Comparison of ENCODE assay signal across 8 mouse cellular contexts in genomic region chr11:16950976-16951760, GRCm38 (mm10). TPM values are rescaled to one million over a fixed set of nuclear protein-coding genes. Genes with fewer than 3 reads are reported as not detected.
DNase-seq lines count a peak whose midpoint lies in the region; ATAC-seq and TF ChIP-seq lines count a peak whose summit lies in the region.

Gene Fbxo48, plus strand, starts transcription at chr11:16951375.

- H3K4me2 ChIP-seq in forebrain, embryonic 13.5 days: peak within 1 kb of the TSS; percentile 83
- H3K4me2 ChIP-seq in liver, postnatal 0 days (ENCODE audit: low read depth, low read length): peak within 1 kb of the TSS; percentile 89
- peak within 1 kb of the TSS; percentile 63 for H3K4me2 ChIP-seq in neural tube, embryonic 14.5 days (ENCODE audit: low read depth, low read length)

- intact Hi-C loops in heart, postnatal 10 days (cut with DNase I): loop anchor here (5.0 to 10.0 kb wide), 3 partner anchors 211 to 686 kb away; partner anchors contain the start of gene Sec61g

- peak; percentile 89 for TF ChIP-seq POLR2A in ES-Bruce4 (IDR thresholded peaks at IDR 0.05; ENCODE audit: insufficient read depth, low read length)

- no peak for TF ChIP-seq EP300 in ES-Bruce4 (IDR thresholded peaks at IDR 0.05; ENCODE audit: insufficient read depth, low read depth, low read length)
- TF ChIP-seq EP300 in liver, postnatal 0 days (IDR thresholded peaks at IDR 0.05; ENCODE audit: low read depth): peak; percentile 64; the same call in 1 of the 2 replicates

- H3K9ac ChIP-seq in ES-Bruce4 (ENCODE audit: low read depth, poor library complexity, severe bottlenecking): peak within 1 kb of the TSS; percentile 54
- H3K9ac ChIP-seq in forebrain, embryonic 13.5 days: peak within 1 kb of the TSS; percentile 78
- H3K9ac ChIP-seq in liver, postnatal 0 days (replicated peaks): peak within 1 kb of the TSS; percentile 82
- H3K9ac ChIP-seq in neural tube, embryonic 14.5 days (replicated peaks; ENCODE audit: low read depth, low read length): peak within 1 kb of the TSS; percentile 48

- H3K36me3 ChIP-seq in ES-Bruce4 (ENCODE audit: control insufficient read depth, insufficient read depth, low read length, poor library complexity, severe bottlenecking): no peaks in the 10 kb centered on the region
- peaks cover 11% of the 10 kb centered on the region; the same call in 1 of the 2 replicates for H3K36me3 ChIP-seq in forebrain, embryonic 13.5 days (ENCODE audit: poor library complexity, severe bottlenecking)
- H3K36me3 ChIP-seq in liver, postnatal 0 days (replicated peaks; ENCODE audit: insufficient read depth, low read length): no peaks in the 10 kb centered on the region
- no peaks in the 10 kb centered on the region for H3K36me3 ChIP-seq in neural tube, embryonic 14.5 days (ENCODE audit: control insufficient read depth, insufficient read depth, low read length)

- no peak for TF ChIP-seq CTCF in ES-Bruce4 (IDR thresholded peaks at IDR 0.05; ENCODE audit: low read depth, low read length)
- TF ChIP-seq CTCF in liver, postnatal 0 days (IDR thresholded peaks at IDR 0.05; ENCODE audit: low read depth): no peak

- H3K27ac ChIP-seq in ES-Bruce4 (ENCODE audit: insufficient read depth, low read length): no peak within 1 kb of the TSS
- peak within 1 kb of the TSS; percentile 51; the same call in 1 of the 2 replicates for H3K27ac ChIP-seq in forebrain, embryonic 13.5 days
- H3K27ac ChIP-seq in liver, postnatal 0 days (ENCODE audit: low read depth): peak within 1 kb of the TSS; percentile 66
- H3K27ac ChIP-seq in neural tube, embryonic 14.5 days (ENCODE audit: low read depth, low read length): no peak within 1 kb of the TSS

- no peaks in the 10 kb centered on the region; the same call in 1 of the 2 replicates for H3K9me3 ChIP-seq in ES-Bruce4 (replicated peaks; ENCODE audit: control insufficient read depth, insufficient read depth, low read length, poor library complexity, severe bottlenecking)
- H3K9me3 ChIP-seq in forebrain, embryonic 13.5 days (replicated peaks): no peaks in the 10 kb centered on the region
- H3K9me3 ChIP-seq in liver, postnatal 0 days (ENCODE audit: low read length): no peaks in the 10 kb centered on the region
- H3K9me3 ChIP-seq in neural tube, embryonic 14.5 days (ENCODE audit: control insufficient read depth, low read length): no peaks in the 10 kb centered on the region

- ATAC-seq in cerebellum, adult (ENCODE audit: insufficient number of reproducible peaks, low FRiP score, low TSS enrichment): peak; percentile 100
- ATAC-seq in forebrain, embryonic 13.5 days: peak; percentile 100
- peak; percentile 99 for ATAC-seq in liver, postnatal 0 days
- ATAC-seq in neural tube, embryonic 14.5 days (ENCODE audit: low read depth): peak; percentile 100

- peak within 1 kb of the TSS; percentile 86 for H3K4me3 ChIP-seq in ES-Bruce4 (ENCODE audit: low read depth, low read length)
- H3K4me3 ChIP-seq in forebrain, embryonic 13.5 days: peak within 1 kb of the TSS; percentile 68
- peak within 1 kb of the TSS; percentile 75 for H3K4me3 ChIP-seq in liver, postnatal 0 days (ENCODE audit: low read depth, low read length)
- H3K4me3 ChIP-seq in neural tube, embryonic 14.5 days (ENCODE audit: low read depth, low read length): peak within 1 kb of the TSS; percentile 61

- DNase-seq in heart, postnatal 10 days: peak; percentile 97 to 98
- peak; percentile 97 for DNase-seq in large intestine, adult 2 months (ENCODE audit: low read depth, low spot score)
- DNase-seq in liver, postnatal 0 days: peak; percentile 97
- DNase-seq in testis, postnatal 10 days (ENCODE audit: low spot score): peak; percentile 95

- no peaks in the 10 kb centered on the region for H3K4me1 ChIP-seq in ES-Bruce4 (ENCODE audit: control insufficient read depth, insufficient read depth, low read length)
- H3K4me1 ChIP-seq in forebrain, embryonic 13.5 days: peaks cover 16% of the 10 kb centered on the region
- H3K4me1 ChIP-seq in liver, postnatal 0 days (ENCODE audit: insufficient read depth): 0 out of 2 replicates have a peak, but pooled peaks cover 9% of the 10 kb centered on the region
- H3K4me1 ChIP-seq in neural tube, embryonic 14.5 days (ENCODE audit: control insufficient read depth, insufficient read depth, low read length): no peaks in the 10 kb centered on the region

- no peaks in the 10 kb centered on the region for H3K27me3 ChIP-seq in ES-Bruce4 (ENCODE audit: control insufficient read depth, insufficient read depth, low read length, poor library complexity, severe bottlenecking)
- H3K27me3 ChIP-seq in forebrain, embryonic 13.5 days: no peaks in the 10 kb centered on the region
- no peaks in the 10 kb centered on the region for H3K27me3 ChIP-seq in liver, postnatal 0 days (ENCODE audit: insufficient read depth, low read length)
- no peaks in the 10 kb centered on the region for H3K27me3 ChIP-seq in neural tube, embryonic 14.5 days (ENCODE audit: control insufficient read depth, insufficient read depth, low read length)

- WGBS in forebrain, embryonic 13.5 days: under 1% methylated on average over 37 of the region's 38 CpGs
- under 1% methylated on average over 38 of the region's 38 CpGs for WGBS in large intestine, adult 2 months
- WGBS in liver, postnatal 0 days (ENCODE audit: insufficient replicate concordance): under 1% methylated on average over 38 of the region's 38 CpGs
- under 1% methylated on average over 38 of the region's 38 CpGs for WGBS in neural tube, embryonic 14.5 days

RNA-seq across cellular contexts. Expression of gene Fbxo48, which starts in this region (rescaled TPM):
- polyA plus RNA-seq in ES-Bruce4 (2011; ENCODE audit: insufficient read depth, insufficient read length, low read depth, missing spikeins): 4.6 and 6.7 TPM in 2 replicates
- polyA plus RNA-seq in forebrain, embryonic 13.5 days (2015; fragmentation: Nextera tagmentation; extraction: Ambion mirVana): 1.6 and 1.9 TPM in 2 replicates
- total RNA-seq in heart, postnatal 10 days (2021): under 1 TPM; 0.67 to 0.94 TPM
- polyA plus RNA-seq in large intestine, adult 2 months (2012; rRNA removed): 0.26 and 0.97 TPM in 2 replicates
- 0.75 TPM in 2 replicates for polyA plus RNA-seq in liver, postnatal 0 days (2015; fragmentation: Nextera tagmentation; extraction: Ambion mirVana)
- 0.60 and 0.91 TPM in 2 replicates for polyA plus RNA-seq in neural tube, embryonic 14.5 days (2014; fragmentation: Nextera tagmentation; extraction: Ambion mirVana)

Comparison
In these comparisons a context has a peak if more than half of its experiments do, and no peak if none do; other contexts are left out.
1. Peak in DNase-seq in heart, postnatal 10 days; RNA of the gene not detected or under 1 TPM.
2. Peak in DNase-seq in large intestine, adult 2 months; RNA of the gene not detected or under 1 TPM.
3. Peak in DNase-seq, ATAC-seq, H3K4me3 ChIP-seq, H3K27ac ChIP-seq, H3K9ac ChIP-seq and H3K4me2 ChIP-seq in liver, postnatal 0 days; RNA of the gene not detected or under 1 TPM.
4. Peak in ATAC-seq, H3K4me3 ChIP-seq, H3K9ac ChIP-seq and H3K4me2 ChIP-seq in neural tube, embryonic 14.5 days; RNA of the gene not detected or under 1 TPM.